Mouse (Mus musculus): Measurements from ENCODE around the gene Plb1.
A peak's percentile ranks its signal among the peaks of the same experiment; 100 is the strongest.

Plb1 gene

DNA sequence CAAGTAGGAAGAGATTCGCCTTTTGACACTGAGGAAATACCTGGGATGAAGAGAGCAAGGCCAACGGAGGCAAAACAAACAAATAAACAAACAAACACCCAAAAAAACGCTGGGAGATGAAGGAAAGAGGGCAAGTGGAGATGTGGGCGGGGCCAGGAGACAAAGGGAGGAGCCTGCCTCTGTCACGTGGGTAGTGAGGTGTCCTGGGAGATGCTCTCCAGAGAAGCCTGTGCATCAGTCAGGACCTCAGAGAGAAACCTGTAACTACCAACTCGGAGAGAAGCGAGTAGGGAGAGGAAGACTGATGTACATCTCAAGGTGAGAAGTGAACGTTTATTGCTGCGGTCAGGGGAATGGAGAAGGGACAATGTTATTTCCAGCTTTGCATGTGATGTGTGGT is at the start of gene Plb1:
Gene Plb1, plus strand, starts transcription at position 235 of the 400 bp plus-strand sequence.
- peak; percentile 21 for DNase-seq (ENCODE audit: low spot score)

DNA sequence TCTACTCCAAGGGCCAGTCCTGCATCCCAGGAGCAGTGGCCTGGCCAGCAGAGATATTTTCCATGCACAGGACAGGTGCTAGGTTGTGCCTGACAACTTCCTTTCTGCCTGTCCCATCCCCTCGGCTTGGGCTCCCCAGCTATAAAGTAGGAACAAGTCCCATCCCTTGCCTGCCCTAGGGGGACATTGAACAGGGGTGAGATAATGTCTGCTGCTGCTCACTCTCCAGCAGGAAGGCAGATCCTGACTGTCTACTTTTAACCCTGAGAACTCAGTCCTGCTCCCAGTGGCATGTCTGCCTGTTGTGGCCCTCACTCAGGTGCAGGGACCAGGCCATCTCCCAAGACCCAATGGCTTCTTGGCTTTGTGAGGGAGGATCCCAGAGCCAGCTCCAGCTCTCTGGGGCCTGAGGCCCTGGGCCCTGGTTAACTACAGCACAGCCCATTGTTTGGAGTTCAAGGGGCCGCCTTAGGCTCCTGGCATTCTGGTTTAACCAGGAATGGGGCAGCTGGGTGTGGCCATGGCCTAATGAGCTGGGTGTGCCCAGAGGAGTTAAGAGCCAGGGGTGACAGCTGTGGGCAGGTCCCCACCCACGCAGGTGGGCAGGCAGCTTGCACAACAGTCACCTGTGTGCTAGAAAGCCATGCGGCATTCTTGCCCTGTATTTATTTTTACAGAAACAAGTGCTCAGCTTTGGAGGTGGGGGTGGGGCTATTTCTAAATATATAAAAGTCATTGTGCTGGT is 49.5 kb upstream of the Plb1 start:
- DNase-seq (ENCODE audit: low spot score): no peak

DNA sequence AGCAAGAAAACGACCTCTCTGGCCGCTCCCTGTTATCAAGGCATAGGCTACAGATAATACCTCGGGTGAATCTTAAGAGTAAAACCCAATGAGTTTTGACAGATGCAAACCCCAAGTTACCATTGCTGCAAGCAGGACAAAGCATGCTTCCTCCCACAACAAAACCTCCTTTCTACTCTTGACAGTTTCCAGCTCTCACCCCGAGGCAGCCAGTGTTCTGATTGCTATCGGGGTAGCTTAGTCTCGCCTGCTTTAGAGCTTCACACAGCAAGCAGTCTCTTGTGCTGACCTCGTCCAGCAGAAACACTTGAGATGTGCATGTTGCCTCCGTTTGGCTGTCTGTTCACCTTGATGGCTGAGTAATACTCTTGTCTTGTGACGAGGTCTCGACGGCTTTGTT is 44.8 kb upstream of the Plb1 start:
- peak; percentile 39 for DNase-seq (ENCODE audit: low spot score)

DNA sequence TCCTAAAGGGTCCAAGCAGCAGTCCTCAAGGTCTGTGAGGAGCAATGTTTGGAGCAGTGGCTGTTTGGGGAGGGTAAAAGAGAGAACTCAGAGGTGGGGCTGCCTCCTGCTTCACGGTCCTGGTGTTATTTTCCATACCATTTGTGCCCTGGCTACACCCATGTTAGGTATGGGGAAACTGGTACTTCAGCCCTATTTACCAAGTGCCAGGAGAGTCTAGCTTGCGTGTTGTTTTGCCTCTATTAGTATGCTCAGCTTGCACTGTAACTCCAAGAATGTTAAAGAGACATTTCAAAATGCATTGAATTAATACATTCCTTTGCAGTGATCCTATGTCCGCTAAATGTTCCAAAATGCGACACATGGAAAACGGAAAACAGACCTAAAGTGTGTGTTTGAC is 41.2 kb upstream of the Plb1 start:
- no peak for DNase-seq (ENCODE audit: low spot score)

DNA sequence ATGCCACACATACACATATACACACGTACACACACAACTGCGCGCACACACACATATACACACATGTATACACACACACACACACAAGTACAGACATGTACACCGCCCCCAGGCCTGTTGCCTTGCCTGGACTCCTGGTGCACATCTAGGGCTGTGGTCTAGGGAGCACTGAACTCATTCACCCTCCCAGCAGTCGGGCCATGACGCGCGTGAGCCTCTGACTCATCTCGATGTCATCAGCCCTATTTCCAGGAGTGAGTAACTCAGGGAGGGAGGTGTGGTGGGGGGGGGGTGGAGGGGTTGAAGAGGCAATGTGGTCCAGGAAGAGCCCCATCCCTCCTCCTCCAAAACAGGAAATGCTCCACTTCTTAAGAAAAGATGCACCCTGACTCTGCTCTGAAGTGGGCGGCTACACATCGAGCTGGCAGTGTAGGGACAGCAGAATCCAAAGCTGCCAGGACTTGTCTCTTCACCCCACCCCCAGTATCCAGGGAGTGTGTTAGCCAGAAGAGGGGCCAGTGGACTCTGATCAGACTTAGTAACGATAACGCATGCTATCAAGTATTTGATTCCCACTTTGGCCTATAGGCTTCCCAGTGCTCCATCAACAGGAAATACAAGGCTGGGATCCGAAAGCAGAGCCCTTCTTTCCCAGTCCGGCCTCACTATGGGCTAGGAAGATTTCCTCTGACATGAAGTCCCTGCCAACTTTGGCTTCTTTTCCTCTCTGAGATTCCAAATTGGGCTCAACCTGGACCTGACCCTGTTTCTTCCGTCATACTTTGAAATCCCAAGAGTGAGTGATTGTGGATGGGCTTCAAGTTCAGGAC is 40.3 kb upstream of the Plb1 start:
- DNase-seq (ENCODE audit: low spot score): no peak

DNA sequence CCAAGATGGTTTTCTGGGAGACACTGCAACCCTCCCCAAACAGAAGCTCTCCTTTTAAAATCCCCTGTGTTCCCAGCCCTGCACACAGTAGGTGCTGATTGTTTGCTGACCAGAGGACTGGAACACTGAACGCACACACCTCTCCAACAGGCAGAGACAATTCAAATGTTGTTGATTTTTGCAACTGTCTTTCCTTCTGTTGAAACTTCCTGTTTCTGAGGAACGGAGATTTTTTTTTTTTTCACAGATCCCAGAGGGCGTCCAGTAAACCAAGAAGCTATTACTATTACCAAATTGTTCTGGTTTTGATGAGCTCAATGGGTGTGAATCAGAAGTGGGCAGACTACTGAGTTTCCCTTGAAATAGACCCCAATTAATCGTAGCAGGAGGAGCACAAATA is 38.3 kb upstream of the Plb1 start:
- DNase-seq (ENCODE audit: low spot score): no peak

DNA sequence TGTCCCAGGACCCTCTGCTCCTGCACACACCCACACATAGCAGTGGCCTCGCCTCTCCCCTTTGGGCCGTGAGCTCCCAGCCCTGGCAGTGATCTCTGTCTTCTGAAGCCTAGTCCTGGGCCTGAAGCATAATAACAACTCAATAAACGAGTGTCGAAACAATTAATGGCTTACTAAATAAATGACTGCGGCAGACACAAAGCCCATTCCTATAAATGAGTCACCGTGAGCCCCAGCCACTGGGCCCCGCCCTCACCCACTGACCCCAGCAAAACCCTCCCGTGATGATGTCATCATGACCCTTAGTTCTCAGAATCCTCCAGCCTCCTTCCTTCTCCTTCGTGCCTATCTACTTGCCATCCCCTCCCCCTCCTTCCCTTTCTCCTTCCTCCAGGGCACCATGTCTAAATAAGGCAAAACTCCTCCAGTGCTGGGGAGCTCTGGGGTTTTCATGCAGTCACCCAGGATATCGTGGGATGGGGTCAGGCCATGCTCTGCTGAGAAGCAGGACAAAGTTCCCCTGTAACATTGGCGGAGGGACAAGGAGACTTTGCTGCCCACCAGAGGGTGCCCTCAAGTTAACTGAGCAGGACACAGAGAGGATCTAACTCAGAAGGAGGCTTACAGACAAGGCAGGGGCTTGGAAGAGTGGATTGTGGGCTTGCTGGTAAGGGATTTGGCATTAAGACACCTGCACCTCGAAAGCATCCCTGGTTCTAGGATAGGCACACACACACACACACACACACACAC is 36.5 kb upstream of the Plb1 start:
- DNase-seq (ENCODE audit: low spot score): no peak

DNA sequence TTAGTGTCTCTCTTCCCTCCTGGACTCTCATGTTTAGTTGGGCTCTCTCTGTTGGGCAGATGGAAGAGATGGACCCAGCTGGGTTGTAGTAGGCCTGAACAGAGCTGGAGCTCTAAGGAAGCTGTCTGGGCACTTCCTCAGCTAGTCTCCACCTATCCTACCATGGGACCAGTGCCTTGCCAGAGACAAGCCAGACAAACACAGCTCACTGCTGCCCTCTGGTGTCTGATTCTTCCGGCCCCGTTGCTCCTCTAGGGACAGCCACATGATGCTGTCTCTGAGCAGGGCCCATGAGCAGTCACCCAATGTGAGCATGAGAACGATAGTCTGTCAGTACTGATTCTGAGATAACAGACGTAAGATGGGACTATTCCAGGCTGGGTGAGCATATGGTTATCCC is 34.8 kb upstream of the Plb1 start:
- DNase-seq (ENCODE audit: low spot score): peak; percentile 78

DNA sequence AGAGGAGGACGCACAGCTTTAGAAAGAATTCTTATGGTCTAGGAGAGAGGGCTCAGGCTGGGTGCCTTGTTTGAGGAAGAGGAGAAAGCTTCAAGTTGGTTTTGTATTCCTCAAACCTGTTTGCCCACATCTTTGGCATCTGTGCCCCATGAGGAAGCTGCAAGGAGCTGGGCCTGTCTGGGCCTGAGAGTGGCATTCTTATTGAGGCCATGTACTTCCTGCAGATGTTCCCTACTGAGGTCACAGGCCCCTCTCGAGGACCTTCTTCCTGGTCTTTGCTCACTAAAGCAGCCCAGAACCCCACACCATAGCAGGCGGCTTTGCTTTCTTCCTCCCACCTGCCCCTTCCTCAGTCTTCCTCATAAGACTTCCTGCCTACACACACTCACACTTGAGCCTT is 33.4 kb upstream of the Plb1 start:
- DNase-seq (ENCODE audit: low spot score): no peak

DNA sequence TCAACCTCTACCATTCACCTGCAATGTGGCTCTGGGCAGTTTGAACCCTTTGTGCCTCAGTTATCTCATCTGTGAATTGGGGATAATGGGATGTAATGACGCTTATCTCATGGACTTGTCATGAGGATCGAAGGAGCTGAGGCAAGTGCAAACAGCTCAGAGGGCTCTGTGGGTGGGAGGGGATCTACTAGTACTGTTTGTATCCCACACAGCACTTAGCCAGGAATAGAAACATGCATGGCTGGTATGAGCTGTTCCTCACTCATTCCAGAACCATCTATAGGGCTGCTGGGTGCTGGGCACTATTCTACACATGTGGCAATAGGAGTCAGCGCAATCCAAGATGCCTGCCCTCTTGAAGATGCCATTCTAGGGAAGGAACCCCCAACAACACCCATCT is 32.9 kb upstream of the Plb1 start:
- no peak for DNase-seq (ENCODE audit: low spot score)

DNA sequence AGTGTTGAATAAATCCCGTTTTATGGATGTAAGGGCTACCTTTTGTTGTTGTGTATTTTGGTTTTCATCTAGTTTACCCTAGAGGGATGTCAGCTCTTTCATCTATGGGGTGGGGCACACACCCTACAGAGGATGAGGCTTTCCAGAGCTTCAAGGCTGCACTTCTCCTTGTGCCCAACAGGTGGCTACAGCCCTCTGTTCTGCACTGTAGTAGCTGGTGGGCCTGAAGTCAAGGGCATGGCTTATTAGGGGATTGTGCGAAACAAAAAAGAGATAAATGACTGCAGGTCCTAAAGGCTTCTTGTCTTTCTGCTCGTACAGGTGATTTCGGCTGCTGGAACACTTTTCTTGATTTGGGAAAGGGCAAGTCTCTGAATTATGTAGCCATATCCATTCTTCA is 27.9 kb upstream of the Plb1 start:
- no peak for DNase-seq (ENCODE audit: low spot score)

DNA sequence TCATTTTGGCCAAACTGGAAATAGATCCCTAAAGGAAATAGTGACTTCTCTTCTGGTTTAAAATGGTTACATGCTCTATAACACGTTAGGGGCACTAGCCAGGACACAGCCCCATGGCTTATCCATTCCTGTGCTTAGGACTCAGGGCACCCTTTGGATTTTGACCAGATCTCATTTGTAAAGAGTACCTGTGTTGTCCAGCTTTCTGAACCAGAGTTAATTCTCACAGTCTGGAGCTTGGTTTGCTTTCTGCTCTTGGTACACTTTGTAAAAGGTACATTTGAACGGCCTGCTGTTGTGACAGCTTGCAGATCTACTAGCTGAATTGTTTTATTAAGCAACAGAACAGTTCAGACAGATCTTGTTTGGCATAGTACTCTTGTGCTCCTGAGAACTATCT is 25.8 kb upstream of the Plb1 start:
- no peak for DNase-seq (ENCODE audit: low spot score)

DNA sequence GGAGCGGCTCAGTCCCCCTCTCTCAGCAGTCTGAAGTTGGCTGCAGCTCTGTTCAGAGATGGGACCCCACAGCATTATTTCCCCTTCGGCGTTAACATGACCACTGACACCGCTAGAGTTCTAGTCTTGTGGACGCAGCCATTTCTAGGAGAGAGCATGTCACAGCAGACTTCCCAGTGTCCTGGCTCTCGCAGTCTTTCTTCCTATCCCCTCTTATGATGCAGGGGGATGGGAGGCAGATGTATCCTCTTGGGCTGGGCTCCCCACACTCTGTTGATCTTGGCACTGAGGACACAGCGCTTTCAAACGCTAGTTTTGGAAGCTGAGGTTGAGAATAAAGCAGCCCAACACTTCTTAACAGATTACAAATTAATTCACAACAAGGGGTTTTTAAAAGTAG is 24.0 kb upstream of the Plb1 start:
- no peak for DNase-seq (ENCODE audit: low spot score)

DNA sequence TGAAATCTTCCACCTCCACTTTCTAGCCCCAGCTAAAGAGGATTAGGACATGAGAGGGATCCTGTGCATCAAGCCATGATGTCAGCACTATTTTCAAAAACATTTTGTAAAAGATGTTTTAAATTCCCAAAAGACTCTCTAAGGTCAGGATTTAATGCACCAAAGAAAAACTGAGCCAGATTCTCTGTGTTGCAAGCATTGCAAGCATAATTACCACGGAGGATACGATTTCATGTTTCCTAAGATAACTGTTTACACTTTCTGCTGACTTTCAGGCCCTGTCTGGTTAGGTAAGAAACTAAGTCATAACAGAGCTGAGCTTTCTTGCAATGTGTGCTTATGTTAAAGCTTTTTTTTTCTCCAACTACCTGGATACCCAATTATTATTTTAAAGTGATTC is 21.5 kb upstream of the Plb1 start:
- no peak for DNase-seq (ENCODE audit: low spot score)

DNA sequence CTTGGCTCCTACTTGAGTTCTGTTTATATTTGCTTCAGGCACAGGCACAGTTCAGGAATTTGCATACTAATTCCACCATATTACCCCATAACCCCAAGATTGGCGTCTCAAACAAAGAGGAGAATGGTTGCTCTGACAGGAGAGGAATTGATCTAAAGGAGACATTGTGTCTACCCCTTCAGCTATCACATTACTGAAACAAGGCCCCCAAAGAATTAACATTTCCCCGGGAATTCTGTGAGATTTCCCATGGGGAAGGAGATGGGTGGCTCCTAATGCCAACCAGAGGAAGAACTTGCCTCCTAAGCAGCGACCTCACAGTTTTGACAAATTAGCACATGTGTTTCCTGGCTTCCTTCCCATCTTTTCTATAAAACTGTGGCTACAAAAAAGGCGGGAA is 18.8 kb upstream of the Plb1 start:
- no peak for DNase-seq (ENCODE audit: low spot score)

DNA sequence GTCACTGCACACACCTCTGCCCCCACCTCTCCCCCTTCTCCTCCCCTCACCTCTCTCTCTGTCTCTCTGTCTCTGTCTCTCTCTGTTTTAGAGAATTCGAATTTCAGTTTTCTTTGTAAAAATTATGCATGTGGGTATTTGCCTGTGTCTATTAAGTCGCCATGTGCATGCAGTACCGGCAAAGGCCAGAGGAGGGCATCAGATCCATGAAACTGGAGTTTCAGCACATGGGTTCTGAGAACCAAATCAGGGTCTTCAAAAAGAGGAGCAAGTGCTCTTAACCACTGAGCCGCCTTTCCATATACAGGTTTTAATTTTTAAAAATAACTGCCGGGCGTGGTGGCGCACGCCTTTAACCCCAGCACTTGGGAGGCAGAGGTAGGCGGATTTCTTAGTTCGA is 17.0 kb upstream of the Plb1 start:
- DNase-seq (ENCODE audit: low spot score): peak; percentile 50

DNA sequence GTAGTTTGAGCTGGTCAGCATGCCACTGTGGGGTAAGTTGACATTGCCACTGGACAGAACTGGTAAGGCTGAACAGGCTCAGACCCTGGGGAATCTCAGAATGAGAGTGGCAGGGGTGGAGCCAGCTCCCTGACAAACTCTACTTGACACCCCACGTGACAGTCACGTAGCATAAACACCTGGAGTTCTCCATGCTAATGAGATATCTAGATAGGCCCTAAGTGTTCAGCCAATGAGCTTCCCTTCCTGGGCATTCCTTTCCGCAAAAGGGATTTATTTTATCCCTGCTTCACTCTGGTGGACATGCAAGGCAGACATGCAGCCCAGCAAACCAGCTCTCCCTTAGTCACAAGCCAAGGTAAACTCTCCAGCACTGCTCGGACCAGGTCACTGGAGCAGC is 16.0 kb upstream of the Plb1 start:
- no peak for DNase-seq (ENCODE audit: low spot score)

DNA sequence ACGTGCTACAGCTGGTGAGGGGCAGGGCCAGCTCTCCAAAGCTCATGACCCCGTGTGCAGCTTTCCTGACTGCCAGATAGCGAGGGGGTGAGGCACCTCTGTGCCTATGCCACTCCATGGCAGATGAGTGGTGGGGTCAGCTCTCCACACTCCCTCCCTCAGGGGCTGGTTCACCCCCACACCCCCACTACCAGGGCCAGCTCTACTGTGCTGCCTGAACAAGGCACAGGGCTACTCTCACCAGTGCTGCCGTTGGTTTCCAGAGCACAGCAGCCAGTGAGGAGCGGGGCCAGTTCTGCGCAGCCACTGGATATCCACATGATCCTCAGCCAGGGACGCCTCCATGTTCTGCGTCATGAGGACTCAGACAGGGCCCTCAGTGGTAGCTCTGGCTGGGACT is 15.0 kb upstream of the Plb1 start:
- DNase-seq (ENCODE audit: low spot score): no peak

DNA sequence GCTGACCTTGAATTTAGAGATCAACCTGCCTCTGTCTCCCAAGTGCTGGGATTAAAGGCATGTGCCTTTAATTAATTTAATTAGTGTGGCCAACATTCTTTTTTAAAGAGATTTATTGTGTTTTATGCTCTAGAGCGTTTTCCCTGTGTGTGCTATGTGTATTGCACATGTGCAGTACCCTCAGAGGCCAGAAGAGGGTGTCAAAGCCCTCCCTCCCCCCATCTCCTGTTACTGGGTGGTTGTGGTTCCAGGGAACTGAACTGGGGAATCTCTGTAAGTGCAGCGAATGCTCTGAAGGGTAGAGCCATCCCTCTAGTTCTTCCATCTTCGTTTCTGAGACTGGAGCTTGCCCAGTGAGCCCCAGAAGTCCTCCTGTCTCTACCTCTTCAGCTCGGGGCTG is 2.1 kb upstream of the Plb1 start:
- DNase-seq (ENCODE audit: low spot score): no peak

DNA sequence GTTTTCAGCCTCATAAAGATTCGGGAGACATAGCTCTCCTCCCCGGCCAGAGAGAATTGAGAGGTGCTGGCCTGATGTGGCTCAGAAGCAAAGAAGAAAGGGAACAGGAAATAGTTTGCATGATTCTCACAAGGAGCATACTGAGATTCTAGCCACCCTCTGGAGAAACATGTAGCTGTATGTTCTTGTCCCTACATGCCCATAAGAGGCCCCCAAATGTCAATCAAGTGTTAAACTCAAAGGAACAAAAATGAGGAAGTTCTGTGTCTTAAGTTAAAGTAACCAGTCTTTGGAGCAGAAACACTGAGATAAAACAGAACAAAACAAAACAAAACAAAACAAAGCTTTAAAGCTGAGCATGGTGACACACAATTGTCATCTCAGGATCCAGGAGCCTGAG is 6.8 kb downstream of the Plb1 start:
- no peak for DNase-seq (ENCODE audit: low spot score)

DNA sequence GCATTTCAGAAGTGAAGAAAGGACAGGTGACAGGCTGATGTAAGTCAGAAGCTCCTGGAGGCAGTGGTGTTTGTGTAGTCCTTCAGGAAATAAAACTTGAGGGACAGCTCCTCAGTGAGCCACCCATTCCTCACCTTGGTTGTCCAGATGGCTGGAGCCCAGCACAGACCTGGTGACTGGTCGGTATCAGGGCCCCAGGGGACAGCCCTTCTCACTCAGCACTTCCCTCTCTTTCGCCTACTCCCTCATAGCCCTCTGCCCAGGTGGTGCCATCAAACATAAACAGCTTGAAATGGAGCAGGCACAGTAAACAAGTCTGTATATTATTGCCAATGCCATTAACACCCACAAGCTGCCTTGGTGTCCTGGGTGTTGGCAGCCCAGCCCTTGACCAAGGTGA is 8.2 kb downstream of the Plb1 start:
- no peak for DNase-seq (ENCODE audit: low spot score)

DNA sequence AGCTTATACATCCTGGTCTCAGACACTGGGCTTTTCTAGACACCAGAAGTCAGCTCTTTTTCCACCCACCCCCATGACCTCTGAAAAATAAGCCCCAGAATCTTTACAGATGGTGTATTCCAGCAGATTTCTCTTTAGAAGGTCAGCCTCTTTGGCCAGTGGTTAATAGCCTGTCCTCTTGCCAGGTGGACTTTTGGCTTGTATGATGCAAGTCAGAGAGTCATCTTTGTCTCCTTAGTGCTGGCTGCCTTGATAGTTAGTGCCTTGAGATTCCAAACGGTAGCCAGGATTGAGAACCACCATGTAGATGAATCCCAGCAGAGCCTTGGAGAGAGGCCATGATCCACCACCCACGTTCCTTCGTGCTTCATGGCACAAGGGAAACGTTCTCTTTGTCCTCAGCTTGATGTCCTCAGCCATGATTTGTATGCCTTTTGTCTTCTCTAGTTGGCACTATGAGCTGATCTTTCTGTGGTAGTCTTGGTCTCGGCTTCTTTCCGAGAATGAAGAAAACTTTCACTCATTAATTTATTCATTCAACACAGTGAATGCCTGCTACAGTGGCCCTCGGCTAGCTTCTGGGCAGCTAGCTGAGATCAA is 10.9 kb downstream of the Plb1 start:
- no peak for DNase-seq (ENCODE audit: low spot score)

DNA sequence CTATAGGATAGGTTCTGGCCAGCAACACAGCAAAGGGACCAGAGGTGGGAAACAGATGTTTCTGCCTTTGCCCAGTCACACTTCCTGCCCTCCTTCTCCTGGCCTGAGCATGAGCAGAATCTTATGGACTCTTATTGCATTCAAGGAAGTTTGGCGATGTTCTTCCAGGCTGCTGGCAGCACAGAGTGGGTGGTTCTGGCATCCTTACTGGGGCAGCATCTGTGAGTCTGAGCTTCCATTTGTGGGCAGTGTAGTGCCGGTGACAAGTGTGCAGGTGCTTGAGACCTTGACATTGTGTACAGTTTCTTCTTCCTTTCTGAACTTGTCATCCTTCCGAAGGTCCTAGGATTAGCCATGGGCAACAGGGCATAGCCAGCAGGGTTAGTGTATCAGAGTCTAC is 12.9 kb downstream of the Plb1 start:
- no peak for DNase-seq (ENCODE audit: low spot score)

Data from testis, postnatal 14 days (tissue).